Mouse (Mus musculus): ENCODE data around the gene Spocd1.
A peak's percentile ranks its signal among the peaks of the same experiment; 100 is the strongest.
"Not testable (repeated sequence)": the region's sequence is repeated elsewhere in the genome, so short reads cannot be mapped to it uniquely, and the experiment has no call there.

The Spocd1 gene

GRCm38 (mm10) chr4:129928949-129929348 is at the start of gene Spocd1:
Gene Spocd1, plus strand, starts transcription at chr4:129929249.
- no peak for DNase-seq (ENCODE audit: low spot score)

GRCm38 (mm10) chr4:129880615-129881014 is 48.4 kb upstream of the Spocd1 start:
- no peak for DNase-seq (ENCODE audit: low spot score)

GRCm38 (mm10) chr4:129881661-129882060 is 47.4 kb upstream of the Spocd1 start:
- DNase-seq (ENCODE audit: low spot score) = no peak

- peak; percentile 73 for DNase-seq (ENCODE audit: low spot score)
These were observed 46.3 kb upstream of the Spocd1 start for GRCm38 (mm10) chr4:129882555-129883293.

GRCm38 (mm10) chr4:129884041-129884930 is 44.8 kb upstream of the Spocd1 start:
- DNase-seq (ENCODE audit: low spot score) = peak; percentile 22

- DNase-seq (ENCODE audit: low spot score) = no peak
These were observed 39.4 kb upstream of the Spocd1 start for GRCm38 (mm10) chr4:129889661-129890060.

GRCm38 (mm10) chr4:129890094-129890493 is 39.0 kb upstream of the Spocd1 start:
- no peak for DNase-seq (ENCODE audit: low spot score)

- DNase-seq (ENCODE audit: low spot score) = no peak
These were observed 34.2 kb upstream of the Spocd1 start for GRCm38 (mm10) chr4:129894861-129895260.

GRCm38 (mm10) chr4:129898815-129899214 is 30.2 kb upstream of the Spocd1 start:
- DNase-seq (ENCODE audit: low spot score) = not testable (repeated sequence)

GRCm38 (mm10) chr4:129902394-129902793 is 26.7 kb upstream of the Spocd1 start:
- DNase-seq (ENCODE audit: low spot score) = no peak

GRCm38 (mm10) chr4:129903577-129903976 is 25.5 kb upstream of the Spocd1 start:
- DNase-seq (ENCODE audit: low spot score) = no peak

- no peak for DNase-seq (ENCODE audit: low spot score)
These were observed 24.0 kb upstream of the Spocd1 start for GRCm38 (mm10) chr4:129905032-129905431.

GRCm38 (mm10) chr4:129906016-129906415 is 23.0 kb upstream of the Spocd1 start:
- DNase-seq (ENCODE audit: low spot score) = no peak

- no peak for DNase-seq (ENCODE audit: low spot score)
These were observed 20.2 kb upstream of the Spocd1 start for GRCm38 (mm10) chr4:129908836-129909235.

GRCm38 (mm10) chr4:129909261-129909731 is 19.8 kb upstream of the Spocd1 start:
- DNase-seq (ENCODE audit: low spot score) = peak; percentile 51

GRCm38 (mm10) chr4:129912998-129913397 is 16.1 kb upstream of the Spocd1 start:
- DNase-seq (ENCODE audit: low spot score) = no peak

- DNase-seq (ENCODE audit: low spot score) = peak; percentile 76
These were observed 15.0 kb upstream of the Spocd1 start for GRCm38 (mm10) chr4:129913761-129914644.

- DNase-seq (ENCODE audit: low spot score) = no peak
These were observed 14.4 kb upstream of the Spocd1 start for GRCm38 (mm10) chr4:129914686-129915085.

GRCm38 (mm10) chr4:129915349-129915988 is 13.6 kb upstream of the Spocd1 start:
- no peak for DNase-seq (ENCODE audit: low spot score)

GRCm38 (mm10) chr4:129916159-129916558 is 12.9 kb upstream of the Spocd1 start:
- DNase-seq (ENCODE audit: low spot score) = peak; percentile 58

- peak; percentile 62 for DNase-seq (ENCODE audit: low spot score)
These were observed 11.9 kb upstream of the Spocd1 start for GRCm38 (mm10) chr4:129917016-129917603.

Data from lung, postnatal 25 days (tissue).